ENCODE assay signal across 8 mouse cellular contexts in genomic region chr11:101785143-101785851, GRCm38 (mm10). TPM values are rescaled to one million over a fixed set of nuclear protein-coding genes. Genes with fewer than 3 reads are reported as not detected.
DNase-seq lines count a peak whose midpoint lies in the region; ATAC-seq lines count a peak whose summit lies in the region.

TSS of gene Etv4 (minus strand) at chr11:101785371.

- peaks cover 89% of the 10 kb centered on the region for H3K27me3 ChIP-seq in hindbrain, embryonic 12.5 days

- H3K27ac ChIP-seq in hindbrain, embryonic 12.5 days, result peak within 1 kb of the TSS; percentile 55

- peak within 1 kb of the TSS; percentile 51 for H3K4me3 ChIP-seq in hindbrain, embryonic 12.5 days

- H3K4me1 ChIP-seq in hindbrain, embryonic 12.5 days, result peaks cover 20% of the 10 kb centered on the region

- H3K9ac ChIP-seq in hindbrain, embryonic 12.5 days, result peak within 1 kb of the TSS; percentile 69

- peak; percentile 91 for DNase-seq in MEL-GATA-1-ER (ENCODE audit: extremely low read depth, low read depth)
- peak; percentile 76 for DNase-seq in cerebellum, adult 8-10 months
- peak; percentile 92 to 95 for DNase-seq in frontal cortex, postnatal 10 days (ENCODE audit: low spot score in 2 of 2)
- peak; percentile 90 to 97 for DNase-seq in layer of hippocampus, postnatal 14 days (ENCODE audit: low spot score in 2 of 2)
- DNase-seq in lung, postnatal 14 days, result peak; percentile 83
- DNase-seq in retina, embryonic 14.5 days (ENCODE audit: low spot score), result peak; percentile 95
- DNase-seq in thymus, postnatal 4 days, result peak; percentile 92

- peak within 1 kb of the TSS; percentile 97 for H3K4me2 ChIP-seq in hindbrain, embryonic 12.5 days (replicated peaks)

- no peaks in the 10 kb centered on the region for H3K36me3 ChIP-seq in hindbrain, embryonic 12.5 days

- under 1% methylated on average over 35 of the region's 35 CpGs for WGBS in hindbrain, embryonic 12.5 days

- ATAC-seq in hindbrain, embryonic 12.5 days (ENCODE audit: low FRiP score), result peak; percentile 96

- H3K9me3 ChIP-seq in hindbrain, embryonic 12.5 days (replicated peaks), result no peaks in the 10 kb centered on the region

RNA-seq across cellular contexts. Expression of gene Etv4, which starts in this region (rescaled TPM):
- 8.2 and 8.4 TPM in 2 replicates for polyA plus RNA-seq in hindbrain, embryonic 12.5 days (2016; fragmentation: Nextera tagmentation; extraction: Ambion mirVana)
- 10 to 100 TPM; 19.3 to 22.1 TPM for total RNA-seq in layer of hippocampus, postnatal 14 days (2021)

Comparison
In these comparisons a context has a peak if more than half of its experiments do, and no peak if none do; other contexts are left out.
1. Peak in every context shown above with its lines: DNase-seq, ATAC-seq, H3K4me3 ChIP-seq and H3K27ac ChIP-seq.